Mouse (Mus musculus): Measurements from ENCODE around the gene Siae. TPM values are rescaled to one million over a fixed set of nuclear protein-coding genes. Genes with fewer than 3 reads are reported as not detected.

The Siae gene
- polyA plus RNA-seq, 1 experiment from 2014 or later: 12.0 TPM

GRCm38 (mm10) chr9:37623981-37624380 lies 68.5 kb downstream of the Siae start:
- Histone ChIP-seq H3K4me3 (ENCODE audit: control insufficient read depth in 1 of 2, insufficient read depth in 1 of 2, low read depth in 1 of 2, low read length in 2 of 2) (no peak overlapping the region), H3K27ac (replicated peaks in 1 of 2; ENCODE audit: control insufficient read depth in 1 of 2, insufficient read depth in 1 of 2, low read depth in 2 of 2, low read length in 2 of 2) (no peak overlapping the region)
- WGBS: 83% methylated on average over 3 of the region's 3 CpGs

DNA sequence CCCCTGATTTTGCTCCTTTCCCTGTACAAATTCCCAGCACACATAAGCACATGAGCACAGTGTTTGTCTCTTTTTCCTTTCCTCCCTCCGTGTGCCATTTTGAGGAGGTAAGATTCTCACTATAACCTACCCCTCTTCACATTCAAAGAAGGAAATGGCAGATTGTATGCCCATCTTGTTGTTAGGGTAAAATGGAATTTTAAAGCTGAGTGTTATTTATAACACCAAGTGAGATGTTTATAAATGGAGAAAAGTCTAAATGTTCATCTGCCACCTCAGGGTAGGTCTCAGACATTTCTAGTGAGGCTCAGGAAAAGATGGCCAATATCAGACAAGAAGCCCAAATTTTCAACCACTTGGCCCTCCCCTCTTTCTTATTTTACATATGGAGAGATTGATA lies 69.0 kb downstream of the Siae start:
- no peaks in the 10 kb centered on the region for H3K9me3 ChIP-seq (ENCODE audit: control insufficient read depth, low read length)
- no peak for ATAC-seq (ENCODE audit: insufficient number of reproducible peaks, insufficient read depth, low FRiP score, low read depth)

More at GRCm38 (mm10) chr9:37623981-37624380, 68.5 kb downstream of the Siae start:
- no peak overlapping the region for H3K4me2 ChIP-seq (ENCODE audit: low read length)
- no peak overlapping the region for H3K9ac ChIP-seq (ENCODE audit: low read length)
- H3K4me1 ChIP-seq (ENCODE audit: control insufficient read depth in 2 of 2, insufficient read depth in 2 of 2, low read length in 2 of 2): peaks cover 2 to 8% of the 10 kb centered on the region in 2 experiments; a peak in 1 of 4 replicates
- H3K36me3 ChIP-seq (ENCODE audit: control insufficient read depth, insufficient read depth, low read length): no peaks in the 10 kb centered on the region
- H3K9me3 ChIP-seq (ENCODE audit: control insufficient read depth, low read length): no peaks in the 10 kb centered on the region
- H3K27me3 ChIP-seq (ENCODE audit: control insufficient read depth, insufficient read depth, low read length): no peaks in the 10 kb centered on the region
- no peak for ATAC-seq (ENCODE audit: insufficient number of reproducible peaks, insufficient read depth, low FRiP score, low read depth)

DNA sequence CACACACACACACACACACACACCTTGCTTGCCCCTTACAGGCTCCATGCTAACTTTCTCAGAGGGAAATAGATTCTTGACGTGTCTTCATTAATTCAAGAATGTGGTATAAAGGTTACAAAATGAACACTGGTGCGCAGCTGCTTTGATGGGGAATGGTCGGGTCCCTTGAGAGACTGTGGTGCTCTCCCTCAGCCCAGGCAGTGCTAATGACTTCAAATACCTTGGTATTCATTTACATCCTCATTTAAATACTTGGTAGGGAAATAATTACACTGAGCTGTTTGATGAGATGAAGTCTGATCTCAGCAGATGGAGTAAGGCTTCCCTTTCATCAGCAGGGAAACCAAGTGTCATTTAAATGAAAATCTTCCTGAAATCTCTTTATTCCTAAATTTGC lies 69.6 kb downstream of the Siae start:
- Histone ChIP-seq H3K27ac (replicated peaks in 1 of 2; ENCODE audit: control insufficient read depth in 1 of 2, insufficient read depth in 1 of 2, low read depth in 2 of 2, low read length in 2 of 2) (no peak overlapping the region), H3K4me3 (ENCODE audit: control insufficient read depth in 1 of 2, insufficient read depth in 1 of 2, low read depth in 1 of 2, low read length in 2 of 2) (no peak overlapping the region)
- WGBS: 65% methylated on average over 3 of the region's 3 CpGs

More for the DNA sequence above, 69.0 kb downstream of the Siae start:
- Histone ChIP-seq H3K4me2 (ENCODE audit: low read length) (no peak overlapping the region), H3K4me3 (ENCODE audit: control insufficient read depth in 1 of 2, insufficient read depth in 1 of 2, low read depth in 1 of 2, low read length in 2 of 2) (no peak overlapping the region), H3K27ac (replicated peaks in 1 of 2; ENCODE audit: control insufficient read depth in 1 of 2, insufficient read depth in 1 of 2, low read depth in 2 of 2, low read length in 2 of 2) (no peak overlapping the region), H3K4me1 (ENCODE audit: control insufficient read depth in 2 of 2, insufficient read depth in 2 of 2, low read length in 2 of 2) (peaks cover 2 to 8% of the 10 kb centered on the region in 2 experiments; a peak in 1 of 4 replicates), H3K27me3 (ENCODE audit: control insufficient read depth, insufficient read depth, low read length) (no peaks in the 10 kb centered on the region), H3K9ac (ENCODE audit: low read length) (no peak overlapping the region), H3K36me3 (ENCODE audit: control insufficient read depth, insufficient read depth, low read length) (no peaks in the 10 kb centered on the region)
- WGBS: 67% methylated on average over 1 of the region's 1 CpGs

DNA sequence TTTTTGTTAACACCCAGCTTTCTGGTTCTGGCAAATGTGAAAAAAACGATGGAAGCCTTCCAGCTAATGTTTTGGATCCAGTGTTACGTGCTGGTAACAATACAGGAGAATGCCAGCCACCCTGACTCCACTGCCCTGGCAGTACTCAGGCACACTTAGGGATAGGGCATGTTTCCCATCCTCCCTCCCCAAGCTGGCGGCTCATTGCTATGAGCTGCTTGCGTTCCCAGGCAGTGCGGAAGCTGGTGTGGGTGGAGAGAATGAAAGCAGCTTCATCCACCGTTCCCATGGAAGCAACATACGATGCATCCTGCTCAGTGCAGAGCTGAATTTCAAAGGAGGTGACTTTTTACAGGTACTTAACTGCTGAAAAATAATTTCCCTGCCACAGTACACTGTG lies 70.1 kb downstream of the Siae start:
- WGBS: 22% methylated on average over 7 of the region's 7 CpGs
- H3K4me3 ChIP-seq (ENCODE audit: control insufficient read depth in 1 of 2, insufficient read depth in 1 of 2, low read depth in 1 of 2, low read length in 2 of 2): no peak overlapping the region
- no peak overlapping the region for H3K27ac ChIP-seq (replicated peaks in 1 of 2; ENCODE audit: control insufficient read depth in 1 of 2, insufficient read depth in 1 of 2, low read depth in 2 of 2, low read length in 2 of 2)
- no peaks in the 10 kb centered on the region for H3K9me3 ChIP-seq (ENCODE audit: control insufficient read depth, low read length)
- peaks cover 2 to 8% of the 10 kb centered on the region in 2 experiments; a peak in 1 of 4 replicates for H3K4me1 ChIP-seq (ENCODE audit: control insufficient read depth in 2 of 2, insufficient read depth in 2 of 2, low read length in 2 of 2)
- no peaks in the 10 kb centered on the region for H3K36me3 ChIP-seq (ENCODE audit: control insufficient read depth, insufficient read depth, low read length)
- no peaks in the 10 kb centered on the region for H3K27me3 ChIP-seq (ENCODE audit: control insufficient read depth, insufficient read depth, low read length)
- H3K9ac ChIP-seq (ENCODE audit: low read length): no peak overlapping the region
- no peak for ATAC-seq (ENCODE audit: insufficient number of reproducible peaks, insufficient read depth, low FRiP score, low read depth)
- H3K4me2 ChIP-seq (ENCODE audit: low read length): no peak overlapping the region

More for the DNA sequence above, 69.6 kb downstream of the Siae start:
- Histone ChIP-seq H3K4me1 (ENCODE audit: control insufficient read depth in 2 of 2, insufficient read depth in 2 of 2, low read length in 2 of 2) (peaks cover 2 to 8% of the 10 kb centered on the region in 2 experiments; a peak in 1 of 4 replicates), H3K9ac (ENCODE audit: low read length) (no peak overlapping the region), H3K27me3 (ENCODE audit: control insufficient read depth, insufficient read depth, low read length) (no peaks in the 10 kb centered on the region), H3K36me3 (ENCODE audit: control insufficient read depth, insufficient read depth, low read length) (no peaks in the 10 kb centered on the region), H3K4me2 (ENCODE audit: low read length) (no peak overlapping the region), H3K9me3 (ENCODE audit: control insufficient read depth, low read length) (no peaks in the 10 kb centered on the region)
- ATAC-seq (ENCODE audit: insufficient number of reproducible peaks, insufficient read depth, low FRiP score, low read depth): no peak

DNA sequence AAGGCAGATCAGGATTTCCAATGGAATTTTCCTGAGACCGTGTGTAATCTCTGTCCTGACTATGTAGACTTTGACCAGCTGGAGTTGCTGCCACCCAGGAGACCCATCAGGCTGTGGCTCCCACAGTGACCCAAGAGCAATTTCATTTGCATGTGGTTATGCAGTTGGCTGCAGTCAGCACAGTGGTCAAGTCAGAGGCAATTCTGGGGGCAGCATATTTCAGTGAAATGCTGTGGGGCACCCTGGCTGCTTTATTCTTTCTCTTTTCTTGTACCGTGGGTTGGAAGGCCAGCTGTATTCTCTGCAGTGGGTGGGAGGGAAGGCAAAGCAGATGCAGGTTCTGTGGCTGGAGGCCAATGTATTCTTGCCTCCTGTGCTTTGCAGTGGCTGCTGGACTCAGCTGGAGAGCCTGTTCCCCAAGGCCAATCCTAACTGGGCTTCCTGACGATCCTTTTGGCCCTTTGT lies 70.6 kb downstream of the Siae start:
- H3K4me2 ChIP-seq (ENCODE audit: low read length): no peak overlapping the region
- no peak overlapping the region for H3K9ac ChIP-seq (ENCODE audit: low read length)
- H3K36me3 ChIP-seq (ENCODE audit: control insufficient read depth, insufficient read depth, low read length): no peaks in the 10 kb centered on the region
- WGBS: 9% methylated on average over 3 of the region's 3 CpGs
- H3K4me1 ChIP-seq (ENCODE audit: control insufficient read depth in 2 of 2, insufficient read depth in 2 of 2, low read length in 2 of 2): peaks cover 2 to 8% of the 10 kb centered on the region in 2 experiments; a peak in 1 of 4 replicates
- no peak overlapping the region for H3K27ac ChIP-seq (replicated peaks in 1 of 2; ENCODE audit: control insufficient read depth in 1 of 2, insufficient read depth in 1 of 2, low read depth in 2 of 2, low read length in 2 of 2)
- H3K9me3 ChIP-seq (ENCODE audit: control insufficient read depth, low read length): no peaks in the 10 kb centered on the region
- H3K4me3 ChIP-seq (ENCODE audit: control insufficient read depth in 1 of 2, insufficient read depth in 1 of 2, low read depth in 1 of 2, low read length in 2 of 2): no peak overlapping the region
- no peak for ATAC-seq (ENCODE audit: insufficient number of reproducible peaks, insufficient read depth, low FRiP score, low read depth)
- H3K27me3 ChIP-seq (ENCODE audit: control insufficient read depth, insufficient read depth, low read length): no peaks in the 10 kb centered on the region

GRCm38 (mm10) chr9:37627263-37627662 lies 71.8 kb downstream of the Siae start:
- H3K4me3 ChIP-seq (ENCODE audit: control insufficient read depth in 1 of 2, insufficient read depth in 1 of 2, low read depth in 1 of 2, low read length in 2 of 2): no peak overlapping the region
- H3K4me2 ChIP-seq (ENCODE audit: low read length): no peak overlapping the region
- no peaks in the 10 kb centered on the region for H3K9me3 ChIP-seq (ENCODE audit: control insufficient read depth, low read length)
- H3K27me3 ChIP-seq (ENCODE audit: control insufficient read depth, insufficient read depth, low read length): no peaks in the 10 kb centered on the region
- WGBS: 98% methylated on average over 1 of the region's 1 CpGs
- peaks cover 2 to 8% of the 10 kb centered on the region in 2 experiments; a peak in 1 of 4 replicates for H3K4me1 ChIP-seq (ENCODE audit: control insufficient read depth in 2 of 2, insufficient read depth in 2 of 2, low read length in 2 of 2)
- no peak for ATAC-seq (ENCODE audit: insufficient number of reproducible peaks, insufficient read depth, low FRiP score, low read depth)
- H3K36me3 ChIP-seq (ENCODE audit: control insufficient read depth, insufficient read depth, low read length): no peaks in the 10 kb centered on the region
- H3K27ac ChIP-seq (replicated peaks in 1 of 2; ENCODE audit: control insufficient read depth in 1 of 2, insufficient read depth in 1 of 2, low read depth in 2 of 2, low read length in 2 of 2): no peak overlapping the region
- H3K9ac ChIP-seq (ENCODE audit: low read length): no peak overlapping the region

- Histone ChIP-seq H3K4me3 (ENCODE audit: control insufficient read depth in 1 of 2, insufficient read depth in 1 of 2, low read depth in 1 of 2, low read length in 2 of 2) (no peak overlapping the region), H3K4me2 (ENCODE audit: low read length) (no peak overlapping the region), H3K9me3 (ENCODE audit: control insufficient read depth, low read length) (no peaks in the 10 kb centered on the region), H3K4me1 (ENCODE audit: control insufficient read depth in 2 of 2, insufficient read depth in 2 of 2, low read length in 2 of 2) (peaks cover 2 to 8% of the 10 kb centered on the region in 2 experiments; a peak in 1 of 4 replicates), H3K9ac (ENCODE audit: low read length) (no peak overlapping the region), H3K36me3 (ENCODE audit: control insufficient read depth, insufficient read depth, low read length) (no peaks in the 10 kb centered on the region), H3K27me3 (ENCODE audit: control insufficient read depth, insufficient read depth, low read length) (no peaks in the 10 kb centered on the region), H3K27ac (replicated peaks in 1 of 2; ENCODE audit: control insufficient read depth in 1 of 2, insufficient read depth in 1 of 2, low read depth in 2 of 2, low read length in 2 of 2) (no peak overlapping the region)
- ATAC-seq (ENCODE audit: insufficient number of reproducible peaks, insufficient read depth, low FRiP score, low read depth): no peak
- WGBS: 76% methylated on average over 4 of the region's 4 CpGs
Measured at GRCm38 (mm10) chr9:37628581-37628980, 73.1 kb downstream of the Siae start.

GRCm38 (mm10) chr9:37629941-37630340 lies 74.4 kb downstream of the Siae start:
- ATAC-seq (ENCODE audit: insufficient number of reproducible peaks, insufficient read depth, low FRiP score, low read depth): no peak
- no peak overlapping the region for H3K9ac ChIP-seq (ENCODE audit: low read length)
- H3K36me3 ChIP-seq (ENCODE audit: control insufficient read depth, insufficient read depth, low read length): no peaks in the 10 kb centered on the region
- no peak overlapping the region for H3K27ac ChIP-seq (replicated peaks in 1 of 2; ENCODE audit: control insufficient read depth in 1 of 2, insufficient read depth in 1 of 2, low read depth in 2 of 2, low read length in 2 of 2)
- no peak overlapping the region for H3K4me3 ChIP-seq (ENCODE audit: control insufficient read depth in 1 of 2, insufficient read depth in 1 of 2, low read depth in 1 of 2, low read length in 2 of 2)
- 81% methylated on average over 2 of the region's 2 CpGs for WGBS
- H3K4me1 ChIP-seq (ENCODE audit: control insufficient read depth in 2 of 2, insufficient read depth in 2 of 2, low read length in 2 of 2): peaks cover 2 to 8% of the 10 kb centered on the region in 2 experiments; a peak in 1 of 4 replicates
- H3K9me3 ChIP-seq (ENCODE audit: control insufficient read depth, low read length): no peaks in the 10 kb centered on the region
- H3K4me2 ChIP-seq (ENCODE audit: low read length): no peak overlapping the region
- H3K27me3 ChIP-seq (ENCODE audit: control insufficient read depth, insufficient read depth, low read length): no peaks in the 10 kb centered on the region

All from heart, embryonic 14.5 days (tissue).